Mouse (Mus musculus): ENCODE results near the gene Smarcd1.

Smarcd1 gene

GRCm38 (mm10) chr15:99701999-99702900, at the start of gene Smarcd1:
Smarcd1 (plus strand) TSS chr15:99702129.
- peak; percentile 91 to 93 for DNase-seq (ENCODE audit: low spot score in 2 of 2)

- DNase-seq (ENCODE audit: low spot score in 2 of 2) = no peak
Measured at GRCm38 (mm10) chr15:99653291-99653690, 48.6 kb upstream of the Smarcd1 start.

DNA sequence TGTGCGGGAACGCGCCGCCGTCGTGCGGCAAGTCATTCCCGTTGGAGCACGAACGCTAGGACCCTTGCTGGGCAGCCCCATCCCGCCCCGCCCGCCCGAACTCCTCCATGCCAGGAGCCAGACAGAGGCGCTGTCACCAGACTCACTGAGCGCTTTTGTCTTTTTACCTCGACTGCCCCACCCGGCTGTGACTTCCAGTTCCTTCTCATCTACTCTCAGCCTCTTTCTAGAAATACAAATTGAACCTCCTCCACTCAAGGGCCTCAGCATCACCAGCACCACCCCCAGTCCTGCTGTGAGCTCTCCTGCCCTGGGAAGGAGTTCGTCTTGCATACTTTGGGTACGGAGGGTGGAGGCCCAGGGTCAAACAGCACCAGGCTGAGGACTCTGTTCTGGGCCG, 48.1 kb upstream of the Smarcd1 start:
- no peak for DNase-seq (ENCODE audit: low spot score in 2 of 2)

DNA sequence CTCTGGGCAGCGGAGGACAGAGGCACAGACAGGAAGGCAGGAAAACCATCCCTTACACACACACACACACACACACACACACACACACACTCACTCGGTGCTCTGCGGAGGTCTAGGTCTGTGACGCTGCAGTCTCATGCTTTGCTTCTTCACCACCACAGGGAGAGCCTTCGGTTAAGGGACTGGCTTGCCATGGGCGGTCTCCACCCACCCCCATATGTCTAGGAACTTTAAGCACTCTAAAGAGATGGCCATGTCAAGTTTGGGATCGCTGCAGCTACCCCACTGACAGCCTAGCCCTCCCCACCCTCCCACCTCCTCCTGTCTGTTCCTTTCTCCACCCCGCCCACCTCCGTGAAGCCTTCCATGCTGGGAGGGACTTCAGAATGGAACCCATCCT, 46.0 kb upstream of the Smarcd1 start:
- DNase-seq (ENCODE audit: low spot score in 2 of 2) = no peak

DNA sequence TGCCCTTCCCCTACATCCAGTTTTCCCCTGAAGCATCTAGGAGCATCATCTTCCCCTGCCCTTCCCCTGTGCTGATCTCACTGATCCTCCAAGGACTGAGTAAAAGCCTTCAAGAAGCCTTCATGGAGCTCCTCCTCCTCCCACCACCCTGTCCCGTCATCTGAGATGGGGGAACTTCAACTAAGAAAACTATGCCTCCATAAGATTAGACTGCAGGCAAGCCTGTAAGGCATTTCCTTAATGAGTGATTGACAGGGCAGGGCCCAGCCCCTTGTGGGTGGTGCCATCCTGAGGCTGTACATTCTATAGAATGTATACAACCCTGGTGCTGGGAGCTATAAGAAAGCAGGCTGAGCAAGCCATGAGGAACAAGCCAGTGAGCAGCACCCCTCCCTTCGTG, 43.5 kb upstream of the Smarcd1 start:
- DNase-seq (ENCODE audit: low spot score in 2 of 2) = no peak

- DNase-seq (ENCODE audit: low spot score in 2 of 2) = no peak
Measured at GRCm38 (mm10) chr15:99661121-99661830, 40.7 kb upstream of the Smarcd1 start.

GRCm38 (mm10) chr15:99662371-99662770, 39.6 kb upstream of the Smarcd1 start:
- DNase-seq (ENCODE audit: low spot score in 2 of 2) = no peak

GRCm38 (mm10) chr15:99663964-99664599, 37.8 kb upstream of the Smarcd1 start:
- no peak for DNase-seq (ENCODE audit: low spot score in 2 of 2)

DNA sequence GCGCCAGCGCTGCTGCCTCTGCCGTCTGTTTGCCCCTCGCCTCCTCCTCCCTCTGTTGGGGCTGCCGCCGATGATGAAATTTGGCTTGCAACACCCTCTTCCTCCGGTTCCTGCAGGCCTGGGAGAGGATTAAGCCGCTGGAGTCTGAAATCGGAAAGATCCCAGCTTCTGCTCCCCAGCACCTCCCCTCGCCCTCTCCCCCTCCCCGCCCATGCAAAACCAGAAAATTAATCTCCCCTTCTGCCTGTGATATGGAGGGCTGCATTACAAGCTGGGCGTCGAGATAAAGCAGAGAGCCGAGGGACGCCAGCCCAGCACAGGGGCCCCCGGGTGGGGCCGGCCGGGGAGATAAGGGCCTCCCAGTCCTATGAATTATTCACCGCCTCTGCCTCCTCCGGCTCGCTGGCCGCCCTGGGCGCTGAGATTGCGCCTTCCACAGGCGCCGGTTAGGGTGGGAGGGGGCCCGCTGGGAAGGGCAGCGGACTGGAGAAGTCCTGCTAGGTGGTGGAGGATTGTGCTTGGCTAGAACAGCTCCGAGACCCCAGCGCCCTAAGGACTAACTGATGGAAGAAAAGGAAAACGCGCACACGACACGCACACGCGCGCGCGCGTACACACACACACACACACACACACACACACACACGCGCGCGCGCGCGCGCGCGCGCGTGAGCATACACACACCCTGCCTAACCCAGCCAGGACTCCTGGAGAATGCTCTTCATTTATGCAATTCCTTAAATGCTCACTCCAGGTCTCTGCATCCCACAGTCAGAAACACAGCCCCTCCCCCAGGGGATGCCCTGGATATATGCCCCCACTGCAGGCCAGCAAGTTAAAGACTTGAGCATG, 37.1 kb upstream of the Smarcd1 start:
- no peak for DNase-seq (ENCODE audit: low spot score in 2 of 2)

DNA sequence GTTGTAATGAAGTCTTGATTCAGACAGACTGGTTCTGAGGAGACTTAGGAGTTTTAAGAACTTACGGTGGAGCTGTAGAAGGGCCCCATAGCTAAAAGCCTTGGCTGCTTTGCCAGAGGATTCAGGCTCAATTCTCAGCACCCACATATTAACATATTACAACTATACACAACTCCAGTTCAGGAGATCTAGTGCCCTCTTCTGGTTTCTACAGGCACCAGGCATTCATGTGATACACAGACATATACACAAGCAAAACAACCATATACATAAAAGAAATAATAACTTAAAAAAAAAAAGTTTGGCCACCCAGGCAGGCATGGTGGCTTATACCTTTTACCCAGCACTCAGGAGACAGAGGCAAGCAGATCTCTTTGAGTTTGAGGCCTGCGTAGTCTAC, 34.4 kb upstream of the Smarcd1 start:
- no peak for DNase-seq (ENCODE audit: low spot score in 2 of 2)

GRCm38 (mm10) chr15:99668881-99669280, 33.0 kb upstream of the Smarcd1 start:
- peak; percentile 60 to 72 for DNase-seq (ENCODE audit: low spot score in 2 of 2)

DNA sequence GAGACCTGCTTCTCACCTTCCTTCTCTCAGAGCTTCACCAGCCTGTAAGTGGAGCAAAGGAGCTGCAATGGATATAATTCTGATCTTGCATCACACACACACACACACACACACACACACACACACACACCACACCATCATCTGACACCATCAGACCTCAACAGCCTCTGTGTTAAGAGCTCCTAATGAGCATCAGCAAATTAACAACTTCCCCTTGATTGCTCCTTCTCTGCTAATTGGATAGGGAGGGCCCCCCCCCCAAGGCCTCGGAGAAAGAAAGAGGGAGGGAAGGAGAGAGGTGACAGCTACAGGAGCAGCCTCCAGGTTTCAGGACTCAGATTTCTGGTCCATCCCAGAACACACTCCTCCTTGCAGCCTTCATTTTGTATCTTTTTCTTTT, 32.5 kb upstream of the Smarcd1 start:
- no peak for DNase-seq (ENCODE audit: low spot score in 2 of 2)

GRCm38 (mm10) chr15:99670154-99670821, 31.6 kb upstream of the Smarcd1 start, which contains the start of gene Asic1:
Asic1 (plus strand) TSS chr15:99670368.
- DNase-seq (ENCODE audit: low spot score in 2 of 2) = no peak

GRCm38 (mm10) chr15:99670964-99671670, 30.8 kb upstream of the Smarcd1 start:
- no peak for DNase-seq (ENCODE audit: low spot score in 2 of 2)

GRCm38 (mm10) chr15:99671783-99672182, 30.1 kb upstream of the Smarcd1 start:
- no peak for DNase-seq (ENCODE audit: low spot score in 2 of 2)

- DNase-seq (ENCODE audit: low spot score in 2 of 2) = no peak
Measured at GRCm38 (mm10) chr15:99674866-99675265, 27.1 kb upstream of the Smarcd1 start.

GRCm38 (mm10) chr15:99677089-99677488, 24.8 kb upstream of the Smarcd1 start:
- DNase-seq (ENCODE audit: low spot score in 2 of 2) = no peak

- DNase-seq (ENCODE audit: low spot score in 2 of 2) = peak in 1 of 2 experiments; percentile 42
Measured at GRCm38 (mm10) chr15:99678063-99678800, 23.7 kb upstream of the Smarcd1 start.

DNA sequence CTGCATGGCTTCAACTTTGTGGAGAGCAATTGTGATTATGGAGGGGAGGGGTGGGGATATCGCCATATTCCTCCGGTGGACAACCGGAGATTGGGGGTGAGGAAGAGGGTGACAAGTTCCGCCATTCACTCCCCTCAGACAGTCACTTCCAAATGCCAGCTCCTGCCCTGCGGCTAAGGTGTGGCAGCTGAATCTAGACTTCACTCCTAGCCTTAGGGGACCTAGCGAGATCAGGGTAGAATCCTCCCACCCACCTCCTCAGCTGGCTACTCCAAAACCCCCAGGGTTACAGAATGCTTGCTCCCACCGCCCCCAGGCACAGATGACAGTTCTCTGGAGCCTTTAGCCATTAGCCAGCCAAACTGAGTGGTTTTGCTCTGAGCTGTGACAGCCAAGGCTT, 22.9 kb upstream of the Smarcd1 start:
- DNase-seq (ENCODE audit: low spot score in 2 of 2) = no peak
